1 mouse cellular context compared by ENCODE assay signal in the genomic region with DNA sequence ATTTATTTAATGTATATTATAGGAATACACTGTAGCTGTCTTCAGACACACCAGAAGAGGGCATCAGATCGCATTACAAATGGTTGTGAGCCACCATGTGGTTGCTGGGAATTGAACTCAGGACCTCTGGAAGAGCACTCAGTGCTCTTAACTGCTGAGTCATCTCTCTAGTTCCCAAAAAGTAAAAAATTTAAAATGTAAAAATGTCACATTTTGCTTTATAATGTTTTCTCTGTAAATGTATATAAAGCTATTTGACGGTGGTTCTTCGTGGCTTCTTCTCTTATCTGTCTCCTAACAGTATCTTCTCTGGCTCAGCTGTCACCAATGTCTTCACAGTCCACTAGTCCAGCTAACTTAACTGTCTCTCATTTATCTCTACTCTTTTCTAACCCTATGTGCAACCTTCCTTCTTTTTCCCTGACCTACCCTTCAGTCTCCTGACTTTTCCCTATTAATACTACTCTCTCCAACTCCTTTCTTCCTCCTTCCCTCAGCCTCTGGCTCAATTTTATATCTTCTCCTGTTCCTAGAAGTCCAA.
TF ChIP-seq lines count a peak whose summit lies in the region.

No protein-coding gene starts in this region.

TF ChIP-seq in MEL, 35 proteins besides CTCF, POLR2A, EP300 and RAD21 (continued from another document):
- peak; percentile 73; the same call in 1 of the 2 replicates for TF ChIP-seq MAFK (IDR thresholded peaks at IDR 0.05; ENCODE audit: borderline replicate concordance, low read depth, low read length)
- no peak for TF ChIP-seq KAT2A (conservative IDR thresholded peaks at IDR 0.05; ENCODE audit: low read depth, low read length)
- peak; percentile 94 for TF ChIP-seq ETS1 (IDR thresholded peaks at IDR 0.05; ENCODE audit: low read depth, low read length)
- TF ChIP-seq NRF1 (IDR thresholded peaks at IDR 0.05; ENCODE audit: insufficient read depth, low read depth, low read length, poor library complexity, severe bottlenecking), result no peak
- peak; percentile 74 for TF ChIP-seq RCOR1 (IDR thresholded peaks at IDR 0.05; ENCODE audit: low read depth, low read length)
- peak; percentile 80 for TF ChIP-seq TAL1 (IDR thresholded peaks at IDR 0.05; ENCODE audit: low read length)
- TF ChIP-seq ZC3H11A (IDR thresholded peaks at IDR 0.05; ENCODE audit: low read depth, low read length), result no peak
- no peak for TF ChIP-seq ZMIZ1 (IDR thresholded peaks at IDR 0.05; ENCODE audit: low read depth, low read length)
- no peak for TF ChIP-seq USF1 (IDR thresholded peaks at IDR 0.05; ENCODE audit: low read depth, low read length)
- 0 out of 2 replicates have a peak, but pooled peaks have one; percentile 39 for TF ChIP-seq GABPA (IDR thresholded peaks at IDR 0.05; ENCODE audit: low read depth, low read length)
- TF ChIP-seq HCFC1 (IDR thresholded peaks at IDR 0.05; ENCODE audit: low read depth, low read length), result no peak
- TF ChIP-seq MXI1 (IDR thresholded peaks at IDR 0.05; ENCODE audit: low read depth, low read length), result no peak; the same call in 1 of the 2 replicates
- peak; percentile 80 for TF ChIP-seq SIN3A (IDR thresholded peaks at IDR 0.05; ENCODE audit: low read length)
- TF ChIP-seq TCF12 (IDR thresholded peaks at IDR 0.05; ENCODE audit: low read depth, low read length), result peak; percentile 85
- no peak for TF ChIP-seq ELF1 (IDR thresholded peaks at IDR 0.05; ENCODE audit: low read depth, low read length)
- no peak for TF ChIP-seq CHD2 (IDR thresholded peaks at IDR 0.05; ENCODE audit: low read length)
- TF ChIP-seq CHD1 (IDR thresholded peaks at IDR 0.05; ENCODE audit: low read depth, low read length), result 0 out of 2 replicates have a peak, but pooled peaks have one; percentile 9
TF ChIP-seq in MEL: peak in this region for 14.
